Mouse (Mus musculus) stomach, postnatal 0 days (tissue): ENCODE data around the gene Rffl.

ENCODE experiments used
- CTCF ChIP-seq: IDR thresholded peaks from 2 replicates; pipeline ENCODE4 v1.5.1; 2016; ENCODE audit warnings: antibody characterized with exemption, low read depth, mild to moderate bottlenecking, moderate library complexity
- EP300 ChIP-seq: optimal IDR thresholded peaks from 2 replicates; pipeline ENCODE3; 2016; ENCODE audit warnings: antibody characterized with exemption

GRCm38 (mm10) chr11:82833929-82834328, 37.1 kb downstream of the Rffl start:
- no peak for TF ChIP-seq CTCF
- TF ChIP-seq EP300, result no peak
